Mouse (Mus musculus) CD4-positive, CD25-positive, alpha-beta regulatory T cell (primary cell): Measurements from ENCODE around the gene Smg9. TPM values are rescaled to one million over a fixed set of nuclear protein-coding genes. Genes with fewer than 3 reads are reported as not detected.

Source experiments
- polyA plus RNA-seq: library from polyadenylated mRNA; unstranded; fragments of 100-300 nt; shearing (Covaris generic); gene quantifications from one replicate; pipeline ENCODE4 v1.2.1, GENCODE M21; 2017

Smg9 gene
- 66.6 TPM for polyA plus RNA-seq

GRCm38 (mm10) chr7:24399256-24400081, at the start of gene Smg9:
Gene Smg9 (plus strand): TSS chr7:24399619.

GRCm38 (mm10) chr7:24369731-24370541, 29.5 kb upstream of the Smg9 start, which contains the start of gene Kcnn4:
Gene Kcnn4 (plus strand): TSS chr7:24370263.

GRCm38 (mm10) chr7:24451855-24452311, 52.5 kb downstream of the Smg9 start, which contains the start of gene Irgc1:
Gene Irgc1 (minus strand): TSS chr7:24452297.

GRCm38 (mm10) chr7:24462388-24463319, 63.2 kb downstream of the Smg9 start, which contains the start of gene Plaur:
Gene Plaur (plus strand): TSS chr7:24462484.

Other genes starting within 250 kb of the Smg9 start
- gene Zfp114, start 224.6 kb upstream of the Smg9 start, polyA plus RNA-seq, result 0.77 TPM
- 0.29 TPM for gene Zfp111, start 188.2 kb upstream of the Smg9 start, polyA plus RNA-seq
- 4.3 TPM for gene Zfp109, start 162.1 kb upstream of the Smg9 start, polyA plus RNA-seq
- gene Zfp108, start 144.8 kb upstream of the Smg9 start, polyA plus RNA-seq, result 0.56 TPM
- 1.7 TPM for gene Zfp93, start 129.2 kb upstream of the Smg9 start, polyA plus RNA-seq
- 20.5 TPM for gene Zfp61, start 98.4 kb upstream of the Smg9 start, polyA plus RNA-seq
- 12.3 TPM for gene Zfp94, start 83.0 kb upstream of the Smg9 start, polyA plus RNA-seq
- not detected for gene Tescl, start 65.7 kb upstream of the Smg9 start, polyA plus RNA-seq
- gene Lypd5, start 50.4 kb upstream of the Smg9 start, polyA plus RNA-seq, result not detected
- 397 TPM for gene Kcnn4, start 29.4 kb upstream of the Smg9 start, polyA plus RNA-seq
- gene Irgc1, start 52.7 kb downstream of the Smg9 start, polyA plus RNA-seq, result 0.41 TPM
- 1.7 TPM for gene Plaur, start 62.9 kb downstream of the Smg9 start, polyA plus RNA-seq
- gene Cadm4, start 82.4 kb downstream of the Smg9 start, polyA plus RNA-seq, result not detected
- gene Zfp428, start 107.4 kb downstream of the Smg9 start, polyA plus RNA-seq, result 2.2 TPM
- gene AC161166.1, start 112.8 kb downstream of the Smg9 start, polyA plus RNA-seq, result not detected
- 4.8 TPM for gene Irgq, start 131.1 kb downstream of the Smg9 start, polyA plus RNA-seq
- not detected for gene Pinlyp, start 146.5 kb downstream of the Smg9 start, polyA plus RNA-seq
- gene Xrcc1, start 146.7 kb downstream of the Smg9 start, polyA plus RNA-seq, result 75.0 TPM
- 19.1 TPM for gene Ethe1, start 187.9 kb downstream of the Smg9 start, polyA plus RNA-seq
- 0.47 TPM for gene Zfp575, start 188.0 kb downstream of the Smg9 start, polyA plus RNA-seq
- 1.3 TPM for gene Phldb3, start 211.1 kb downstream of the Smg9 start, polyA plus RNA-seq
- gene Lypd3, start 236.9 kb downstream of the Smg9 start, polyA plus RNA-seq, result not detected